Mouse (Mus musculus) activated CD4-positive, CD25-positive, alpha-beta regulatory T cell, adult 4 months (primary cell): ENCODE data around the gene Ear2. TPM values are rescaled to one million over a fixed set of nuclear protein-coding genes. Genes with fewer than 3 reads are reported as not detected.
"Not testable (repeated sequence)": the region's sequence is repeated elsewhere in the genome, so short reads cannot be mapped to it uniquely, and the experiment has no call there.

Experiments used
- ATAC-seq: one replicate; pipeline ENCODE4 v1.8.0; 2017
- polyA plus RNA-seq, 2 experiments: library from polyadenylated mRNA; unstranded; fragments of 100-300 nt; shearing (Covaris generic); gene quantifications; one replicate each; pipeline ENCODE4 v1.2.1; 2017

Ear2 gene
- under 1 TPM in 1 of 2 experiments, not detected in 1; 0.79 TPM for polyA plus RNA-seq

DNA sequence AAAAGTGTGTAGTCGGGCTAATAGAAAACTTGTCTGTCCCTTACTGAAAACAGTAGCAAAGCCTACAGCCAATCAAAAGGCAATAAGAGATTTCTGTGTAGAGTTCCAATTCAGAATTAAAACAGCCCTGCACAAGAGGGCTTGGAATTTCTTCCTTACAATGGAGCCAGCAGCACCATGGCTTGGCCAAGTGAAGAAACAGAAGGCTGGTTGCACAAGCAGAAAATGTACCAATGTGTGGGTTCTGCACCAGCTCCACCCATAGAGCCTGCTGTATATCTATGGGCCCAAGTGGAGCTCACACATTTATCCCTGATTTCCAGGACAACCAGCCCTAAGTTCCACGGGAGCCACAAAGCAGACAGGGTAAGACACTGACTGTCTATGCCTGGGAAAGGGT, at the start of gene Ear2:
Gene Ear2 (plus strand): TSS at position 301 of the 400 bp plus-strand sequence.
- ATAC-seq: not testable (repeated sequence)

DNA sequence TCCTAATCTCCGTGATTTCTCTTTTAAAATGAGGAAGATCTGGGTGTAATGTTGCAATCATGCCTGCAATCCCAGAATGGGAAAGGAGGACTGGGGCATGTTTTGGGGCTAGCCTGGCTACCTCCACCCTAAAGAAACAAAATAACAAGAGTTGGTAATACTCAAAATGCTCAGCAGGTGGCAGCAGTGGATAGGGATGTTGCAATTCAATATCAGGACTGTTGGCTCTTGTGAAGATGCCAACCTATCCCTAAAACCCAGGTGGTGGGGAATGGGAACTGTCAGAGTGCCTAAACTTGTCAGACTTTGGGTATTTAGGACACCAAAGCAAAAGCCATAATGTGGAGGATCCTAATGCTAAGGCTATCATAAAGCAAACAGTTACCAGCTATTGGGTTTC, 34.6 kb upstream of the Ear2 start:
- not testable (repeated sequence) for ATAC-seq

DNA sequence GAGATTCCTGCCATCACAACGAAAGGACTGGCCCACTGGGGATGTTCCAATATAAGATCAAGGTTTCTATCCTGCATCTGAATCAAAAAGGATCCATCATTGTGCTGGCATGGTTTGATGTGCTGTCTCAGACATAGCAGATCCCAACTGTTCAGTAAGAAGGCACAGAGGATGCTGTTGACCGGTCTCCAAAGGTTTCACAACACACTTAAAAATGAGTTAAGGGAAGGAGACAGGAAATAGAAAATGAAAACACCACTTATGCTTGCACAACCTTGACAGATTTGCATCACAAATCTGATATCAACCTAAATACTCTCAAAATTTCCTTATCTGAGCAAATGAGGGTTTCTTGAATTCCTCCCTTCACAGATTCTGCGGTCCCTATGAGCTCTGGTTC, 31.9 kb upstream of the Ear2 start:
- not testable (repeated sequence) for ATAC-seq

DNA sequence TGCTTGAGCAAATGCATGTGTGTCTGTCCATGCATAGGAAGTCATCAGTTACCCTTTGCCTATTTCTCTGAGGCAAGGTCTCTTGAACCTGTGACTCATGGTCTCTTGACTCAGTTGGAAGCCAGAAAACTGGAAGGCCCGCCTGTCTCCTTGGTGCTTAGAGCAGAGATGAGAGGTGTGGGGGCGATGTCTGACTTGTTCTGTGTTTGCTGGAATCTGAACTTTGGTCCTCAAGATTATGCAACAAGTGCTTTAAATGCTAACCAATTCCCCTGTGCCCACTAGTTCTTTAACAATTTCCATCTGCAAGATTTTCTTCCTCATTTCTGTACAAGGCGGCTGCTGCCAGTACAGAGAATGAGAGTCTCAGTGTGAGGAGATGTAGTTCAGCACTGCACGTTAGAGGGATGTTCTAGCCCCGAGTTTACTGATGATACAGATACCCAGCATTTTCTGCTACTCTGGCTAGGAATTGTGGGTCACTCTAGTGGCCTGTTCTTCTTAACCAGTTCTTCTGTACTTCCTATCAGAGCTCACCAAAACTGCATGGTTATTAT, 24.6 kb upstream of the Ear2 start:
- not testable (repeated sequence) for ATAC-seq

DNA sequence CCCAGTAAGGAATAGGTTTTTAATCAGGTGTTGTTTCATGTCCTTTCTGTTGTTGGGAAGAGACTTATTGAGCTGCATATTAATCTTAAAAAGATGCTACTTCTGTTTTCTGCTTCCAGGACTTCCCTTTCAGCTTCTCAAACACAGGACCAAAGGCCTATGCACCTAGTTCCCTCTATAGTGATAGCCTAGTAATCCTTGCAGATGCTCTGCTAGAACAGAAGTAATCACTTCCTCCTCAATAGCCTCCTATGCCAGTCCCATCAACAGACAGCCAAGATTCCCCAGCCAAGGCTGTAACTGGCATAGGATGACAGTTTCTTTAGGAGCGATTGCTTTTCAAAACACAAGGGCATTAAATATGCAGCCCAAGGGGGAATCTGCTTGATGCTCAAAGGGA, 15.9 kb upstream of the Ear2 start:
- ATAC-seq: not testable (repeated sequence)

DNA sequence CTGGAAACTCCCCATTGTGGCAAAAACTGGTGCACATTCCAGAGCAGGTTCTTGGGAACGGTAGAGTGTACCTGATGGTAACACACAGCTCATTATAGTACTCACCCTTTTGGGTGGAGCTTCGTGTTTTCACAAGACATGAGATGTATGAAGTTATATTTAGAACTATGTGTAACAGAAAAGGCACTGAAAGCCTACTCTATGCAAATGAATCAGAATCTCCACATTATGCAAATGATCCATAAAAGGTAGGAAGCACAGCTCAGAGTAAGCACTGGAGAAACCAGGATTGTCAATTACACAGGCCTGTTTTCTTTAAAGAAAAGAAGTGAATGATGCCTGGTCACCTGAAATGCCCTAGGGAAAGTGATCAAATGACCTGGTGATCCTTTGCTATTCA, 14.9 kb upstream of the Ear2 start:
- not testable (repeated sequence) for ATAC-seq

DNA sequence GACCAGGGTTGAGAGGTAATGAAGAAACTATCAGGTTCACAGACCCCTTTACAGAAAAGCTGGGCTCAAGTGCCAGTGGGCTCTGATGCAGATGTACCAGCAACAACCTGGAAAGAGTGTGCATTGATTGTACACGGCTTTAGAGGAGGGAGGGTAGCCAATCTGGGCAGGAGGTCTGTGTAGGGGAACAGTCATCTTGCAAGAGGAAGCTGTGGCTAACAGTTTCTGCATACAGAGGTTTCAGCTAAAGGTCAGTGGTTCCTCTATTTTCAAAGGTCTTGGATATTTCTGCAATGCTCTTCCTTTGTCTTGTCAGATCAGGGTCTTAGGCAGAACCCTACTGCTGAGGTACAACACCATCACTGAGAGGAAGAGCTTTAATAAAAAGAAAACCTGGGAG, 10.9 kb upstream of the Ear2 start:
- ATAC-seq: not testable (repeated sequence)

DNA sequence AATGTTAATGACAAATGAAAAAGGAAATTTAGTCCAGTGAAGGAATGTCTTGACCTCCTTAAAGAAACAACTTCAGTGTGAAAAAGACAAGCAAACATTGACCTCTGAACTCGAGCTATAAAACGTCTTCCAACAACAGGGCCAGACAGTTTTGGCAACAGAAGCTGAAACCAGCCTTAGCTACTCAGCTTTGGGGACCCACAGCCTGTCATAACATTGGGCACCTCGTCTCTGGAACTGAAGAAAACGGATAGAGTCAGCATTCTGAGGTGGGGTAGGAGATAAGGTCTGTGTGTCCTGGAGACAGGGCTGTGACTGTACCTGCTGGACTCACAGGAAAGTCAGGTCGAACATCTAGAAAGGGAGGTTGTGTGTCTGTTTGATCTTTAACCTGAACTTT, 8.0 kb upstream of the Ear2 start:
- ATAC-seq: not testable (repeated sequence)

DNA sequence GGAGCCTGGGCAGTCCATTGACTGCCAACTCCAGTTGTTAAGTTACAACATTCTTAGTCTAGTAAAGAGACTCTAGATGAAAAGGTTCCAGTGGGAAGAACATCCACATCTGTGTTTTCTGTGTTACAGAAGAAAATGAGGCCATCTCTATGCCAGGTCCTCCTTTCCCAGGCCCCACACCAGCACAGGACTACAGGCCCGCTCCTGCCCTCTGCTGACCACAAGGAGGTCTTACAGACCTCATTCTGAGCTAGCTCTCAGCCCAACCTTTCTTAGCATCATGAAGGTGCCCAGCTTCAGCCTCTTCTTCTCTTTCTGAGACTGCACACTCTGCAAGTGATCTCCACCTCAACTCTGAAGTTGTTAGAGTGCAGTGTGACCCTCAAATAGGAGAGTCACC, 2.4 kb upstream of the Ear2 start:
- not testable (repeated sequence) for ATAC-seq

DNA sequence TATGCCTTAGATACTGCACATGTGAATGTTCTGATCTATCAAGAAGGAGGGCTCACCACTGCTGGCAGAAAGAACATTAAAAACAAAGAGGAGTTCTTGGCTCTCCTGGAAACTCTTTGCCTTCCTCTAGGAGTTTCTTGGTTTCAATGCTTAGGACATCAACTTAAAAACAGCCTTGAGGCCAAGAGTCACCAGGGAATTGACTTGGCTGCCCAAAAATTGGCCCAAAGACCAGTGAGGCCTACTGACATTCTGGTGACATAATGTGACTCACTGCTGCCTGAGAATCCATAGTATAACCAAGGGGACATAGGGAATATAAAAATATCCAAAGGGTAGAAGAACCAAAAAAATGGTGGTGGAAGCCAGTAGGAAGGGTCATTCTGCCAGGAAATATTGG, 8.5 kb downstream of the Ear2 start:
- ATAC-seq: no peak

DNA sequence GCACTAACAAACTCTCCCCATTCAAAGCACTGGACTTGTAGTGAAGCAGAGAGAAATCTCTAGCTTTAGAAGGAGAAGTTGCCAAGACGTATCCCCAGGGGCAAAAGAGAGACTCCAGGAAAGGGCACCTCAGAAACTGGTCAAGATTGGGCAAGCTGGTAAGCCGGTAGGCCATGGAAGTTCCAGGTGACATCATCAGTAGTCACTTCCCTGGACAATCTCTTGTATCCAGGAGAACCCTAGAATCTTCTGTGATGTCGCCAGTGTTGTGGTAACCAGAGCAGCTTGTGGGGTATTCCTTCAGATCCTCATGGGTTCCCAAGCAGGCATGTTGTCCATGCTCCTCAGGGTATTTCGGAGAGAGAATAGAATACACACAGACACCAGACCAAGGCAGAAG, 21.1 kb downstream of the Ear2 start, which contains the start of gene Gm3327:
Gene Gm3327 (plus strand): TSS at position 301 of the 400 bp plus-strand sequence.
- ATAC-seq: not testable (repeated sequence)

Other genes with a start within 250 kb of the Ear2 start
- gene Ear1, start 227.1 kb upstream of the Ear2 start, polyA plus RNA-seq: not detected
- gene Ear10, start 179.1 kb upstream of the Ear2 start, polyA plus RNA-seq: not detected
- gene Gm8113, start 177.3 kb upstream of the Ear2 start, polyA plus RNA-seq: under 1 TPM in 1 of 2 experiments, not detected in 1; 0.12 TPM
- not detected for gene Ang5, start 145.6 kb upstream of the Ear2 start, polyA plus RNA-seq
- not detected for gene Ang6, start 100.4 kb upstream of the Ear2 start, polyA plus RNA-seq
- not detected for gene Gm3327, start 21.2 kb downstream of the Ear2 start, polyA plus RNA-seq
- not detected for gene Gm8212, start 95.0 kb downstream of the Ear2 start, polyA plus RNA-seq
- gene 4930503E14Rik, start 110.6 kb downstream of the Ear2 start, polyA plus RNA-seq: not detected
- gene Gm8220, start 182.9 kb downstream of the Ear2 start, polyA plus RNA-seq: not detected
- gene Gm5930, start 235.9 kb downstream of the Ear2 start, polyA plus RNA-seq: not detected